Mouse (Mus musculus): ENCODE measurements around the gene Herc1. TPM values are rescaled to one million over a fixed set of nuclear protein-coding genes. Genes with fewer than 3 reads are reported as not detected.

The Herc1 gene
- total and polyA plus RNA-seq, 2 experiments from 2014 or later = 11.6 to 24.9 TPM

DNA sequence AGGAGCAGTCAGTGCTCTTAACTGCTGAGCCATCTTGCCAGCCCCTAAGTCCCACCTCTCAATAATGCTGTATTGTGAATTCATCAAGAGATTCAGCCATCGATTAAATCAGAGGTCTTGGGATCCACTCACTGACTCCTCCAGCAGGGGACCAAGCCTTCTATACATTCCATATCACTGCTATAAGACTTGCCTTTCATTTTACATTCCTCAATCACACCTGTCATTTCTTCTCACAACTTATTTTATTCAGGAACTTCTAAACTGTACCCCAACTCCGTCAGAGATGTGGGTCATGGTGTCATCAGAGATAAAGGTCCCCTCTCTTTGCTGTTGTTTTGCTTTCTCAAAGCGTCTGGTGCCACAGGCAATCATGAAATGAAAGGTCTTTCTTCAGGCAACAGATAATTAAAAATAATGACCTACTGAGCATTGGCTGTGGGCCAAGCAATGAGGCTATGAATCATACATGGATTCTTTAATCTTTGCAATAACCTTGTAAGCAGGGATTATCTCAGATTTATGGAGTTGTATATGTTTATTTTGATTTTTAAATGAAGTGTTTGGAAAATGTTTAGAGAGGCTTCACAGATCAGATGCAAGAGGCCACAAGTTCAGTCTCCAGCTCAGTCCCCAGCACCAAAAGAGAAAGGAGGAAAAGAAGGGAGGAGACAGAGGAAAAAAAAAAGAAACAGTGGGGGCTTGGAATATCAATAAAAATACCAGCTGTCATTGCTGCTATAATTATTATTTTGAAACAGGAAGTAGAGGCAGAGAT lies 12.1 kb upstream of the Herc1 start:
- WGBS = 50% methylated on average over 3 of the region's 3 CpGs

GRCm38 (mm10) chr9:66339714-66340113 lies 10.5 kb upstream of the Herc1 start:
- WGBS = 64% methylated on average over 1 of the region's 1 CpGs
- Histone ChIP-seq H3K27me3 (ENCODE audit: control insufficient read depth, insufficient read depth, low read length) (no peaks in the 10 kb centered on the region), H3K36me3 (replicated peaks; ENCODE audit: control insufficient read depth, insufficient read depth, low read length) (no peaks in the 10 kb centered on the region), H3K4me1 (ENCODE audit: control insufficient read depth, insufficient read depth) (no peaks in the 10 kb centered on the region), H3K4me2 (ENCODE audit: low read depth, low read length) (no peak overlapping the region), H3K27ac (ENCODE audit: low read depth) (no peak overlapping the region), H3K9me3 (replicated peaks; ENCODE audit: control insufficient read depth, low read length) (no peaks in the 10 kb centered on the region), H3K4me3 (ENCODE audit: low read depth, low read length) (no peak overlapping the region), H3K9ac (replicated peaks; ENCODE audit: low read depth, low read length) (no peak overlapping the region)
- TF ChIP-seq EP300 (IDR thresholded peaks at IDR 0.05; ENCODE audit: low read depth) = no peak
- TF ChIP-seq CTCF (IDR thresholded peaks at IDR 0.05; ENCODE audit: low read depth) = no peak
- DNase-seq (ENCODE audit: low spot score) (no peak), ATAC-seq (ENCODE audit: insufficient read depth, low read depth) (no peak)

More for the DNA sequence above, 12.1 kb upstream of the Herc1 start:
- no peak overlapping the region for H3K27ac ChIP-seq (ENCODE audit: low read depth)
- H3K36me3 ChIP-seq (replicated peaks; ENCODE audit: control insufficient read depth, insufficient read depth, low read length) = no peaks in the 10 kb centered on the region
- H3K27me3 ChIP-seq (ENCODE audit: control insufficient read depth, insufficient read depth, low read length) = no peaks in the 10 kb centered on the region
- H3K9ac ChIP-seq (replicated peaks; ENCODE audit: low read depth, low read length) = no peak overlapping the region
- H3K9me3 ChIP-seq (replicated peaks; ENCODE audit: control insufficient read depth, low read length) = no peaks in the 10 kb centered on the region
- DNase-seq (ENCODE audit: low spot score) = no peak
- no peak for ATAC-seq (ENCODE audit: insufficient read depth, low read depth)
- no peak overlapping the region for H3K4me2 ChIP-seq (ENCODE audit: low read depth, low read length)
- H3K4me1 ChIP-seq (ENCODE audit: control insufficient read depth, insufficient read depth) = no peaks in the 10 kb centered on the region
- no peak overlapping the region for H3K4me3 ChIP-seq (ENCODE audit: low read depth, low read length)
- TF ChIP-seq EP300 (IDR thresholded peaks at IDR 0.05; ENCODE audit: low read depth) (no peak), CTCF (IDR thresholded peaks at IDR 0.05; ENCODE audit: low read depth) (no peak)

DNA sequence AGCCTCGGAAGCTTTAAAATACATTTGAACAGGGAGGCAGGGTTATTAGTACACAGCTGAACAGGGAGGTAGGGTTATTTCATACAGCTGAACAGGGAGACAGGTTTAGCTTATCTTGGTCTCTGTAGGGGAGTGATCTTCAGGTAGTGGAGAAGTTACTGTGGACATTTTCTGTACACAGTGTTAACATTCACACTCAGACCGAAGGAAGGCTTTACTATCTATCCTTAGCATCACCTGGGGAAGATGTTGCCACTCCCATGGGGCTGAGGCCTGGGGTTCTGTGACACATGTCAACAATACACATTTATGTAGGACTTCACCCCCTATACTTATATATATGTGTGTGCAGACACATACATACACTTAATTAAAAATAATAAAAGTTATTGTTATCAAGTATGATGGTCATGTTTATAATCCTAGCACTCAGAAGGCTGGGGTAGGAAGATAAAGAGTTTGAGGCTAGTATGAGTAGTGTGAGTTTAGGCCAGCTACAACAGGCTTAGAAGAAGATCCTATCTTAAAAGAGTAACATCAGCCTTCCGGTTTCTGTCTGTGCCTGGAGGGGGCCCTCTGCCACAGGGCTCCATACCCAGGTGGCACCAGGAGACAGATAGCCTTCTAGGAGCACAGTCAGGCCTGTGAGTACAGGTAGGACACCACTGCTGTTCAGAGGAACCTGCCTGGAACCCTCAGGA lies 9.7 kb upstream of the Herc1 start:
- 73% methylated on average over 3 of the region's 3 CpGs for WGBS
- no peaks in the 10 kb centered on the region for H3K27me3 ChIP-seq (ENCODE audit: control insufficient read depth, insufficient read depth, low read length)
- H3K27ac ChIP-seq (ENCODE audit: low read depth) = no peak overlapping the region

DNA sequence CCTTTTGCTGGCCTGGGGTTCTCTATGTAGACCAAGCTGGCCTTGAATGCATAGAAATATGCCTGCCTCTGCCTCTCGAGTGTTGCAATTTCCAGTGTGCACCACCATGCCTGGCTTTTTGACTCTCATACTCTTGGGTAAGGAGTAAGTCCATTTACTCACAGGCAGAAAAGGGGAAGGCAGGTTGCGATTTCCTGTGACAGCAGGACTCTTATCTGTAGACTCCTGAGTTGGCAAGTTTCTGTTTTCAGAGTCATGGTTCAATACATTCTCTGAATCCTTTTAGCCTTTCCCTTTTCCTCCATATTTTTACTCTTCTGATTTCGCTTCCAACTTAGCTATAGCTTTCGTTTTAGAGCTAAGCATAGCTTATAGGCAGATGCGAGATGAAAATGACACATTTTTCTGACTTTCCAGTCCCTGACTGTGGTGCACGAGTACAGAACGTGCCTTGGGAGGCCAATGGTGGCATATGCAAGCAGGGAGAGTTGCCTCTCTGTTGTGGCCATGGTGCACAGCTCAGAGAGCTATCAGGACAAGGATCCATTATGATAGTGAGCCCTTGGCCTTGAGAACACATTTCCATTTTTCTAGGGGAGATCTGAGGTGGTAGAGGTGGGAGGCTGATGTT lies 2.7 kb upstream of the Herc1 start:
- no peak overlapping the region for H3K4me2 ChIP-seq (ENCODE audit: low read depth, low read length)
- 77% methylated on average over 7 of the region's 7 CpGs for WGBS
- peaks cover 14% of the 10 kb centered on the region; the same call in 1 of the 2 replicates for H3K4me1 ChIP-seq (ENCODE audit: control insufficient read depth, insufficient read depth)
- H3K4me3 ChIP-seq (ENCODE audit: low read depth, low read length) = no peak overlapping the region
- no peak for DNase-seq (ENCODE audit: low spot score)
- H3K27ac ChIP-seq (ENCODE audit: low read depth) = no peak overlapping the region
- H3K36me3 ChIP-seq (replicated peaks; ENCODE audit: control insufficient read depth, insufficient read depth, low read length) = no peaks in the 10 kb centered on the region
- no peaks in the 10 kb centered on the region for H3K9me3 ChIP-seq (replicated peaks; ENCODE audit: control insufficient read depth, low read length)
- no peak for ATAC-seq (ENCODE audit: insufficient read depth, low read depth)
- no peaks in the 10 kb centered on the region for H3K27me3 ChIP-seq (ENCODE audit: control insufficient read depth, insufficient read depth, low read length)
- TF ChIP-seq EP300 (IDR thresholded peaks at IDR 0.05; ENCODE audit: low read depth) (no peak), CTCF (IDR thresholded peaks at IDR 0.05; ENCODE audit: low read depth) (no peak)
- H3K9ac ChIP-seq (replicated peaks; ENCODE audit: low read depth, low read length) = no peak overlapping the region

More for the DNA sequence above, 9.7 kb upstream of the Herc1 start:
- H3K36me3 ChIP-seq (replicated peaks; ENCODE audit: control insufficient read depth, insufficient read depth, low read length) = no peaks in the 10 kb centered on the region
- DNase-seq (ENCODE audit: low spot score) = no peak
- no peak overlapping the region for H3K4me3 ChIP-seq (ENCODE audit: low read depth, low read length)
- ATAC-seq (ENCODE audit: insufficient read depth, low read depth) = no peak
- H3K9me3 ChIP-seq (replicated peaks; ENCODE audit: control insufficient read depth, low read length) = no peaks in the 10 kb centered on the region
- no peak for TF ChIP-seq EP300 (IDR thresholded peaks at IDR 0.05; ENCODE audit: low read depth)
- no peak for TF ChIP-seq CTCF (IDR thresholded peaks at IDR 0.05; ENCODE audit: low read depth)
- H3K4me1 ChIP-seq (ENCODE audit: control insufficient read depth, insufficient read depth) = no peaks in the 10 kb centered on the region
- no peak overlapping the region for H3K9ac ChIP-seq (replicated peaks; ENCODE audit: low read depth, low read length)
- no peak overlapping the region for H3K4me2 ChIP-seq (ENCODE audit: low read depth, low read length)

DNA sequence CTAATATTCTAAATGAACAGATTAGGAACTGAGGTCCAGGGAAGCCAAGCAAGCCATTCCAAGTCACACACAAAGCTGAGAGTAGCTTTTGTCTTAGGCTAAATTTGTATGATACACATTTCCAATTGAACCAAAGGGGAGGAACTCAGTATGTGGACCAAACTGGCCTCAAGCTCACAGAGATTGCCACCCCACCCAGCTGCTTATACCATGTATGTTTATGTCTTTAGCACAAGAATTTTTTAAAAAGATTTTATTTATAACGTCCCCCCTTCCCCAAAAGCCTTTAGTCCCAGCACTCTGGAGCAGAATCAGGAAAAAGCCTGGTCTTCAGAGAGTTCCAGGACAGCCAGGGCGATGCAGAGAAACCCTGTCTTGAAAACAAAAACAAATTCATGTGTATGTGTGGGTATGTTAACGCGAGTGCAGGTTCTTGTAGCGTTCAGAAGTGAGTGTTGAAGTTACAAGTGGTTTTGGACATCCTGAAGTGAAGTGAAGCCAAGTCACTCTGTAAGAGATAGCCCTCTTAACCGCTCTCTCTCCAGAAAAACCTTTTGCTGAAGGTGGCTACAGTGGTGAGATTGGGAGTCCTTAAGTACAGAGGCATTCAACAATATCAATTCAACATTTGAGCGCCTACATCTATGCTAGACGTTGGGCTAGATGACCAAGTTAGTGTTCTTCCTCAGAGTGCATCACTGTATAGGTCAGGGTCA lies 948 bp upstream of the Herc1 start:
- DNase-seq (ENCODE audit: low spot score) = no peak
- WGBS = 21% methylated on average over 8 of the region's 8 CpGs
- peak overlapping the region; percentile 87 for H3K4me3 ChIP-seq (ENCODE audit: low read depth, low read length)
- H3K27me3 ChIP-seq (ENCODE audit: control insufficient read depth, insufficient read depth, low read length) = no peaks in the 10 kb centered on the region
- peak; percentile 16; the same call in 1 of the 2 replicates for ATAC-seq (ENCODE audit: insufficient read depth, low read depth)
- peak overlapping the region; percentile 88 for H3K9ac ChIP-seq (replicated peaks; ENCODE audit: low read depth, low read length)
- peaks cover 14% of the 10 kb centered on the region; the same call in 1 of the 2 replicates for H3K4me1 ChIP-seq (ENCODE audit: control insufficient read depth, insufficient read depth)
- no peak overlapping the region for H3K27ac ChIP-seq (ENCODE audit: low read depth)
- H3K9me3 ChIP-seq (replicated peaks; ENCODE audit: control insufficient read depth, low read length) = no peaks in the 10 kb centered on the region
- TF ChIP-seq EP300 (IDR thresholded peaks at IDR 0.05; ENCODE audit: low read depth) = no peak
- no peak for TF ChIP-seq CTCF (IDR thresholded peaks at IDR 0.05; ENCODE audit: low read depth)
- peak overlapping the region; percentile 91 for H3K4me2 ChIP-seq (ENCODE audit: low read depth, low read length)
- H3K36me3 ChIP-seq (replicated peaks; ENCODE audit: control insufficient read depth, insufficient read depth, low read length) = no peaks in the 10 kb centered on the region

Data from heart, postnatal 0 days (tissue).